Mouse (Mus musculus): ENCODE measurements around the gene 1700019D03Rik. TPM values are rescaled to one million over a fixed set of nuclear protein-coding genes. Genes with fewer than 3 reads are reported as not detected.

1700019D03Rik gene
- polyA plus RNA-seq, 1 experiment from 2014 or later: 5.0 TPM

Other genes starting within 250 kb of the 1700019D03Rik start
- gene Inpp1, start 202.5 kb downstream of the 1700019D03Rik start, polyA plus RNA-seq (2016; fragmentation: Nextera tagmentation; extraction: Ambion mirVana): 15.7 and 21.0 TPM in 2 replicates
- 32.0 and 32.6 TPM in 2 replicates for gene Hibch, start 175.2 kb downstream of the 1700019D03Rik start, polyA plus RNA-seq (2016; fragmentation: Nextera tagmentation; extraction: Ambion mirVana)
- gene Mstn, start 41.5 kb upstream of the 1700019D03Rik start, polyA plus RNA-seq (2016; fragmentation: Nextera tagmentation; extraction: Ambion mirVana): 0.72 and 2.9 TPM in 2 replicates
- not detected in 2 replicates for gene 1700019A02Rik, start 167.5 kb upstream of the 1700019D03Rik start, polyA plus RNA-seq (2016; fragmentation: Nextera tagmentation; extraction: Ambion mirVana)

All from hindbrain, embryonic 12.5 days (tissue).